Mouse (Mus musculus): ENCODE measurements around the gene Maml2.

The Maml2 gene

GRCm38 (mm10) chr9:13622426-13622825 lies 324.7 kb downstream of the Maml2 start:
- DNase-seq, result no peak

- no peak for DNase-seq
Observed at GRCm38 (mm10) chr9:13623892-13624422, 326.2 kb downstream of the Maml2 start.

- no peak for DNase-seq
Observed at GRCm38 (mm10) chr9:13624780-13625179, 327.0 kb downstream of the Maml2 start.

- no peak for DNase-seq
Observed at GRCm38 (mm10) chr9:13625215-13625614, 327.5 kb downstream of the Maml2 start.

GRCm38 (mm10) chr9:13626480-13626879 lies 328.7 kb downstream of the Maml2 start:
- DNase-seq, result no peak

- DNase-seq, result peak; percentile 18
Observed at GRCm38 (mm10) chr9:13633371-13633770, 335.6 kb downstream of the Maml2 start.

- no peak for DNase-seq
Observed at GRCm38 (mm10) chr9:13639655-13640054, 341.9 kb downstream of the Maml2 start.

- DNase-seq, result peak; percentile 26
Observed at GRCm38 (mm10) chr9:13645153-13645552, 347.4 kb downstream of the Maml2 start.

GRCm38 (mm10) chr9:13651065-13651464 lies 353.3 kb downstream of the Maml2 start:
- no peak for DNase-seq

- DNase-seq, result no peak
Observed at GRCm38 (mm10) chr9:13651828-13652227, 354.1 kb downstream of the Maml2 start.

- DNase-seq, result no peak
Observed at GRCm38 (mm10) chr9:13652389-13652877, 354.7 kb downstream of the Maml2 start.

GRCm38 (mm10) chr9:13652917-13653316 lies 355.2 kb downstream of the Maml2 start:
- DNase-seq, result no peak

GRCm38 (mm10) chr9:13661768-13662623 lies 364.2 kb downstream of the Maml2 start:
- DNase-seq, result no peak

- DNase-seq, result no peak
Observed at GRCm38 (mm10) chr9:13665487-13665969, 367.8 kb downstream of the Maml2 start.

- no peak for DNase-seq
Observed at GRCm38 (mm10) chr9:13667955-13668354, 370.2 kb downstream of the Maml2 start.

GRCm38 (mm10) chr9:13668742-13669141 lies 371.0 kb downstream of the Maml2 start:
- no peak for DNase-seq

GRCm38 (mm10) chr9:13671125-13671769 lies 373.5 kb downstream of the Maml2 start:
- DNase-seq, result no peak

- DNase-seq, result no peak
Observed at GRCm38 (mm10) chr9:13673304-13673703, 375.5 kb downstream of the Maml2 start.

GRCm38 (mm10) chr9:13678026-13678425 lies 380.3 kb downstream of the Maml2 start:
- no peak for DNase-seq

GRCm38 (mm10) chr9:13679696-13680095 lies 381.9 kb downstream of the Maml2 start:
- DNase-seq, result no peak

- no peak for DNase-seq
Observed at GRCm38 (mm10) chr9:13681147-13681546, 383.4 kb downstream of the Maml2 start.

GRCm38 (mm10) chr9:13681581-13682038 lies 383.9 kb downstream of the Maml2 start:
- DNase-seq, result peak; percentile 73

GRCm38 (mm10) chr9:13684327-13684934 lies 386.7 kb downstream of the Maml2 start:
- DNase-seq, result no peak

Measured in kidney, adult 18-20 months (tissue).